Mouse (Mus musculus): ENCODE results near the gene Fgf10.

Fgf10 gene

DNA sequence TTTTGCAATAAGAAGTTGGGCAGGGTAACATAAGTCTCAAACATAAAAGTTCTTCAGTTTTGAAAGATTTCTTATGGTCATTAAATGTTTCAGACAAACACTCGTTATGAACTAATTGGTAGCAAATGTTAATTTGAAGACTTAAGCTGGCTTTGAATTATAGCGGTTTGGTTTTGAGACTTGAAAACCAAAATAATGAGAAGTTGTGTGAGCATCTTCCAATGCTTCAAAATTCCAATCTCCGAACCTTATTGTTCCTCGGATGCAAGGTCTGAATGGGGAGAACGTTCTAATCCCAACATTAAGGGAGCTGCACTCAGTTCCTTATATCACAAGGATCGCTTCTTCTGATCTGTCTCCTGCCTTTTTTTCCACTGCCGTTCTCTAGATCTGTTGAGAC, at the start of gene Fgf10:
Fgf10 (plus strand) TSS at position 301 of the 400 bp plus-strand sequence.
- no peak for DNase-seq

- DNase-seq, result no peak
Measured at GRCm38 (mm10) chr13:118629661-118630428, 39.7 kb upstream of the Fgf10 start.

DNA sequence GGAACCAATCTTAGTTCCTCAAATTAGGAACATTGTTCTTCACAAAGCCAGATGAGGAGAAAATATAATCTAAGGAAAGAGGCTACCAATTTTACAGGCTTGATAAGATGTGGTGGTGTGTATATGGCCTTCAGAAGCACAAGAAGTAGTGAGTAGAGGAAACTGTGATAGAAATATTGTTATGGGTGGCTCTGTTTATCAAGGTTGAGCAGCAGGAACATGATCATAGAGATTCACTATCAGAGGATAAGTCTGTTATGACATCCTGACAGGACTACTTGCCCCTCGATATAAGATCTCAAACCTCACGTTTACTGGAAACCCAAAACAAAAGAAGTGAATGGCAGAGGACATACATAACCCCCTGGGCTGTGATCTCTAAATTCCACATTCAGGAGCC, 38.1 kb upstream of the Fgf10 start:
- no peak for DNase-seq

GRCm38 (mm10) chr13:118636047-118636446, 33.5 kb upstream of the Fgf10 start:
- DNase-seq, result no peak

DNA sequence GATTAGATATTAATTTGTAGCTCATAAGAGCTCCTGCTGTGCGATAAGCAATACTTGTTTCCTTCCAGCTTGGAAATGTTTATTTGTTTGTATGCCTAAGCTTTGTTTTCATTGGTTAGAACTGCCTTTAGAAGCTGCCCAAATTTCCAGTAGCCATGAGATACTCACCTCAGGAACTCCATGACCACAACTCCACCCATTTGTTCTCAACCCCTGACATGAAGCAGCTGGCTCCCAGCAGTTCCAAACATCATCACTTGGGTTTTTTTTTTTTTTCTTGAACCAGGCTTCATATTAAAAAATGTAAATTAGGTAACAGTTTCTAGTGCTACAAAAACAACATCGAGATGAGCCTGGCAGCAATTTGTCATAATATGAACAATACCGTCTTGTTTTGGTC, 27.0 kb upstream of the Fgf10 start:
- no peak for DNase-seq

DNA sequence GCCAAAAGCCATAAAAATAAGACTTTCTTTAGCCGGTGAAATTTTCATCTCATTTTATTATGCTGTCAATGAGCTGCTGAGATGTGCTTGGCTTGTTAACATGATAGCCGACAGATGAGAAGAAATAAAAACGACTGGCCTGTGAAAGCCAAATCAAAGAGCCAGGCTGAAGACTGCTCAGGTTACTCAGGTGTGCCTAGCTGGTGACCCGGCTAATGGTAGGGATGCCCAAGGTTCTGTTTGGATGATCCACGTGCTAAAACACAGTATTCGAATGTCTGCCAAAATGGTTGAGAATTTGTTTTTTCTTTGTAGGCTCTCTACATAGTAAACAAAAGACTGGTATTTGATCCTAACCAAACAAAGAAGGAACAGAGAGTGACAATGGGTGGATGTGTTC, 26.5 kb upstream of the Fgf10 start:
- no peak for DNase-seq

GRCm38 (mm10) chr13:118656991-118657390, 12.6 kb upstream of the Fgf10 start:
- DNase-seq, result no peak

GRCm38 (mm10) chr13:118658031-118658430, 11.6 kb upstream of the Fgf10 start:
- DNase-seq, result no peak

GRCm38 (mm10) chr13:118658608-118659326, 10.8 kb upstream of the Fgf10 start:
- no peak for DNase-seq

- DNase-seq, result no peak
Measured at GRCm38 (mm10) chr13:118661664-118662063, 7.9 kb upstream of the Fgf10 start.

GRCm38 (mm10) chr13:118664901-118665300, 4.7 kb upstream of the Fgf10 start:
- no peak for DNase-seq

DNA sequence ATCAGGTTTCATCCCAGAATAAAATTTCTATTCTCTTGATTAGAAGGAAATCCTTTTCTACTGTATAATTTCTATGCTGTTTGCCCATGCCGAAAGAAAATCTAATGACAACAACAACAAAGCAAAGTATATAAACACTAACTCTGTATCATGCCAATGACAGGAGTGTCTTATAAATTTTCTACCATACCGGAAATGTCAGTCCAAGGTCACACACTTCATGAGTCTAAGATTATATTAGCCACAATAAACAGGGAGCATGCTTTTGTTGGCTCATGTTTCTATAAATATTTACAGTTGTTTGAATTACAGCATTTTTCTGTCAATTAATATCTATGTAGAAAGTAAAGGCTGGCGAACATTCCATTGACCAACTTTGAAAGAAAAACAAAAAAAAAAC, 9.6 kb downstream of the Fgf10 start:
- no peak for DNase-seq

GRCm38 (mm10) chr13:118693049-118693448, 23.5 kb downstream of the Fgf10 start:
- DNase-seq, result no peak

GRCm38 (mm10) chr13:118695103-118695502, 25.5 kb downstream of the Fgf10 start:
- no peak for DNase-seq

DNA sequence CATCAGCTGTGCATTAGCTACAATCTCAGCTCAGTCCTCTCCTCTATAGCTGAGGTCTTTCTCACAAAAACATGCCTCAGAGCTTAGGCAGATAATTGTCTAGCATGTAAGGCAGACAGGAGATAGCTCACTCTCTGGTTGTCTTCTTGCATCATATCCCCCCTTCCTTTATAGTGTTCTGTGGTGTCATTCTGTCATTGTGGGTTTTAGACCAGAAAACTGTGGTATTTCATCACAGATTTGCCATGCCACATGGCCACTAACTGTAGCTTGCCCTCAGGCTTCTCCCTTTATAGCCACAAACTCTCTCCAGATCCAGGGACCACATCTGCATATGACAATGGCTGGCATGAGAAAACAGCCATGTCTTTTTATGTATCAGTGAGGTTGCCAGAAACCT, 34.1 kb downstream of the Fgf10 start:
- no peak for DNase-seq

- no peak for DNase-seq
Measured at GRCm38 (mm10) chr13:118705716-118706115, 36.1 kb downstream of the Fgf10 start.

- DNase-seq, result no peak
Measured at GRCm38 (mm10) chr13:118709912-118710311, 40.3 kb downstream of the Fgf10 start.

- DNase-seq, result no peak
Measured at GRCm38 (mm10) chr13:118713626-118714150, 44.1 kb downstream of the Fgf10 start.

DNA sequence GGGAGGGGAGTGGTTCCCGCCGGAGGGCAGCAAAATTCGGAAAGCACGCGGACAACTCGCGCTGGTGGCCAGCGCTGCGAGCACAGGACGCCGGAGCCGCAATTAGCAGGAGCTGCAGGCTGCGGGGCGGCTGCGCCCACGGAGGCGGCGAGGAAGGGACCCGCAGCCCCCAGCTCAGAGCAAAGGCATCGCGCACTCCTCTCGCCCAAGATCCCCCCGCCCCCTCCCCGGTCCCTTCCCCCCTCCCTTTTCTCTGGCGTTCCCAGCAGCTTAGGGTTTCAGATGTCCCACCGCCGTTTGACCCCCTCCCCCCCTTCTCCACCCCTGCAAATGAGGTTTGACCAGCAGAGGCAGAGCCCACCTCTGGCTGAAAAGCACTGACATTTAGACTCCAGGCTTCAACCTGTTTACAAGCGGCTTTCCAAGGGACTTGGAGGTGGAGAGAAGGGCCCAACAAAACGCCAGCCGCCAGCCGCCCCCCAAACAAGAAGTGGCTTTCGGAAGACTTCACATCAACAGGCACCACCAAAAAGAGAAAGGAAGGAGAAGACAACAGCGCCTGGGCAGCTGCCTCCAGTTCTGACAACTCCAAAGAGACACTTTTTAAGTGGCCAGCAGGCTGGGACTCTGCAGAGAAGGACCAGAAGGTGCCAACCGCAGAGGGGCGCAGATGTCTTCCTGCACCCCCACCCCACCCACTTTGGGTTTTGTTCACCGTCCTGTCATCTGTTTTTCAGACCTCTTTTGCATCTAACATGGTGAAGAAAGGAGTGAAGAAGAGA, 44.9 kb downstream of the Fgf10 start:
- no peak for DNase-seq

DNA sequence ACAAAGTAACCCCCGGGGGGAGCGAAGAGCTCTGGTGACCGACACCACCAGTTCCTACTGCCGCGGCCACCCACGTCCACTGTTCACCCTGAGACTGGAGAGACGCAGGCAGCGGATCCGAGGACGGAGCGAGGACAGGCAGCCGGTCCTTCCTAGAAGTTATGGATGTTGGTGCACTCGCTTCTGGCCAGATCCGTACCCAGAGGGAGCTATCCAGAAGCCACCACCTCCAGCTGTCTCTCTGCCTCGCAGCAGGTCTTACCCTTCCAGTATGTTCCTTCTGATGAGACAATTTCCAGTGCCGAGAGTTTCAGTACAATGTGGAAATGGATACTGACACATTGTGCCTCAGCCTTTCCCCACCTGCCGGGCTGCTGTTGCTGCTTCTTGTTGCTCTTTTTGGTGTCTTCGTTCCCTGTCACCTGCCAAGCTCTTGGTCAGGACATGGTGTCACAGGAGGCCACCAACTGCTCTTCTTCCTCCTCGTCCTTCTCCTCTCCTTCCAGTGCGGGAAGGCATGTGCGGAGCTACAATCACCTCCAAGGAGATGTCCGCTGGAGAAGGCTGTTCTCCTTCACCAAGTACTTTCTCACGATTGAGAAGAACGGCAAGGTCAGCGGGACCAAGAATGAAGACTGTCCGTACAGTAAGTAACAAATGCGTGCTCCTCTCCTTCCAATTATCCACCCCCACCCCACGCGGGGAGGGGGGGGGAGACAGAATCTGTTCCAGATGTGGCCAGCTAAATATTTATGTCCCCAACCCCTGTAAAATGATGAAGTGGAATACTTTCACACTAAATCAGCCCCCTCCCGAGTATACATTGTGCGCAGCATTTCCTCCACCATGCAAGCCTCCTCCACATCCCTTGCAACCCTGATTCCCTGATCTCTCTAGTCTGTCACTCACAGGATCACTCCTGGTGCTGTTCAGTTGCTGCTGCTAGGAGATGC, 45.8 kb downstream of the Fgf10 start:
- DNase-seq, result no peak

GRCm38 (mm10) chr13:118716265-118716664, 46.7 kb downstream of the Fgf10 start:
- DNase-seq, result no peak

DNA sequence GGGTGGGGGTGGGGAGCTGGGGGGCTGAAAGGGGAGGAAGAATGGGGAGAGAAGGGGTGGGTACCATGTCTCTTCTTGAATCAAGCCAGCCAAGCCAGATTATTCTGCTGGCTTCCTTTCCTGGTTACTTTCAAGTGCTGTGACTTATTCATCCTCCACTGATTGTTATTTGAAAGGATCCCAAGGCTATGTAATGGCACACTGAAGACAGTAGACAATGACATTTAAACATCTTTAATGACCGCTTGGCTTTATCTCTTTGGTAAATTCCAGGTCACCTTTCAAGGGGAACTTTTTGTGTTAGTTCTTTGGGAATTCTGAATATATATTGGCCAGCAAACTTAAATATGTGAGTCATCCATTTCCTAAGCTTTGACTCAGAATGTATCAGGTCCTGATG, 47.1 kb downstream of the Fgf10 start:
- no peak for DNase-seq
